Mouse (Mus musculus): ENCODE measurements at regions not wholly inside any gene's neighbourhood (a gene's known extent, or its start where the extent isn't known, plus 50 kb on each side); places are given as distances from the start of the nearest gene placed in this dataset.
"Not testable (repeated sequence)": the region's sequence is repeated elsewhere in the genome, so short reads cannot be mapped to it uniquely, and the experiment has no call there.

DNA sequence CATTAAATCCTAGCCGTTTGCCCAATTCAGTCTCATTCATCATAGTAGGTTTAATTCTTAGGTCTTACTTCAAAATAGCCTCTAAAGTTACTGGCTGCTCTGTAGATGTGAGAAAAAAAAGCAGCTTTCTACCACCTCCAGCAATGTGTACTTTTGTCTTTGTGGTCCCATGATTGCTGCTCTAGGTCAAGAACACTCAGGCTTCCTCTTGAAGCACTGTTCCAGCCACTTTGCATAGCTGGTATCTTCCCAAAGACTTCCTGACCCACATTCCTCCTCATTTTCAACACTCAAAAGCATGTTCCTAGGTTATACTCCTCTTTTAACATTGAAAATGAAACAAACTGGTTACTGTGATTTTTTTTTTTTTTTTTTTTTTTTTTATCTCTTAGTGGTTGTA, 973.2 kb downstream of the Ttll7 start:
- no peak for DNase-seq

DNA sequence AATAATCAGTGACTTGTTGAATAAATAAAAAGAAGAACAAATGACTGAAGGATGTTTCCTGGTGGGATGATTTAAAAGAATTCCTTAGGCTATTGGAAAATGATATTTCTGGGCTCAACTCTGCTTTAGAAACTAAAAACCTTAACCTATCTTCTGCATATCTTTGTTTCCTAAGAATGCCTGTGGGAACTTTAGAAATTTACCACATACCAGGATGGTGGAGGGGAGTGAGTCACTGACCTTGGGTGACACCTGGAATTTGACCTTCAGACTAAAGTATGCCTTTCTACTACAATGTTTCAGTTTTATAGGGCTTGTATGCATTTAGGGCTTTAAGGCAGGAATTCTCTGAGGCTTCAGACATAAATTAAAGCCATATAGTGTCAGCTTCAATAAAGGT, 972.3 kb downstream of the Ttll7 start:
- no peak for DNase-seq

DNA sequence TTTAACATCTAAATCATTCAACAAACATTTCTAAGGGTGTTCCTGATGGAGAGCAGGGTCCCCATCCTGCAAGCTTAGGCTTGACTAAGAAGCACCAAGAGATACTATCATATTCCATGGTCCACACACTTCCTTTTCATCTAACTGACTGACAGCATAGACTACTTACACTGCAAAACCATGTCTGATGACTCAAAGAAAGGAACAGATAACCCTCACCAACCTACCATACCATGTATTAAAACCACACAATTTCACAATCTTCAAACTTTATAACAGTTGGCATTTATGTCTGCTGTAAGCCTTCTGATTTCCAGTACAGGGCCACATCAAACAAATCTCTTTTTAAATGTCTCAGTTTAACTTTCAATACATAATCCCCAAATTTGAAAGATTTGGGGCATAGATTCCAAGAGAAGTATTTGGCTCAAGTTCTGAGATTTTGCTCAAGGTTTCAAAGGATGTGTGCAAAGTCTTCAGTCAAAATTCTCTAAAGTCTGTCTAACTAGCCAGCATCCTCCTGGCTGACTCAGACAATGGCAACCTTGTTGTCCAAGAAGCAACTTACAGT, 962.0 kb downstream of the Ttll7 start:
- no peak for DNase-seq

DNA sequence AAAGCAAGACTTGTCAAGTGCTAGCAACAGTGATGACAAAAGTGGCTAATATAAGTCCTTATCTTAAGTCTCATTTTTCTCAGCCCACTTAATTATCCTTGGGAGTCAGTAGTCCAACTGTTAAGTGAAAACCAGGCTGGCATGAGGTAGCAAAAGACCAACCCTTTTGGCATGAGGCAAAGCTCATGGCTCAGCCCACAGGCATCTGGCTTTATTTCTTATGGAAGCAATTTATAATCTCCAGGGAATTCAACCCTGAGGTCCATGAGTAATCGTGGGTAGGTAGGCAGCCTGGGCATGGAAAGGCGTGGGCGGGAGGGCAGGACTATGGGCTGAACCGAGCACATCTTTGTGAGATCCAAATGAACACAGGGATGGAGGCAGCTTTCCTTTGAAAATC, 950.4 kb downstream of the Ttll7 start:
- DNase-seq: no peak

DNA sequence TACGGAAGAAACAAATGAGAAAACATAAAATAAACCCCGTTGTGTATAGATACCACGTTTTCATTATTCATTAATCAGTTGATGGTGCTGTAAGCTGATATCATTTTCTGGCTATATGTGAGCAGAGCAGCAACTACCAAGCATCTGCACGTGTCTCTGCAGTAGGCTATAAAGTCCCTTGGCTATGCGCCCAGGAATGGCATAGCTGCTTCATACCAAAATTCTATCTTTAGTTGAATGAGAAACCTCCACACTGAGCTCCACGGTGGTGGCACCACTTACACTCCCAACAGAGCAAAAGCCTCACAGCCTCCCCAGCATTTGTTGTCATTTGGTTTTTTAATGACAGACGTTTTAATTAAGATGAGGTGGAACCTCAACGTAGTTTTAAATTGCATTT, 944.4 kb downstream of the Ttll7 start:
- DNase-seq: no peak

DNA sequence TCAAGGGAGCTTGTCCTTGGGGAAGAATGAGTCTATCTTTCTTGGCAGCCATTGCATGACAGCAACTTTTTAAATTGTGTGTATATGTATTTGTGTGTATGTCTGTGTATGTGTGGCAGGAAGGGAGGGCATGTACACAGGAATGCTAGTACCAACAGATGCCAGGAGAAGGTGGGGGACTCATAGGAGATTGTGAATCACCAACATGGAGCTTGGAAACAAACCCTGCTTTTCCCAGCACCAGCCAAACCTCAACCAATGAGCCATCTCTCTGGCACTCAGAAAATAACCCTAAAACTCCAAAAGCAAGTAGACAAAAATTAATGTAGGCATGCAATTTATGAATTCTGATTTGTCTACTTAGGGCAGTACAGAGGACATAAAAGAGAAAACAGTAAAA, 942.9 kb downstream of the Ttll7 start:
- DNase-seq: no peak

DNA sequence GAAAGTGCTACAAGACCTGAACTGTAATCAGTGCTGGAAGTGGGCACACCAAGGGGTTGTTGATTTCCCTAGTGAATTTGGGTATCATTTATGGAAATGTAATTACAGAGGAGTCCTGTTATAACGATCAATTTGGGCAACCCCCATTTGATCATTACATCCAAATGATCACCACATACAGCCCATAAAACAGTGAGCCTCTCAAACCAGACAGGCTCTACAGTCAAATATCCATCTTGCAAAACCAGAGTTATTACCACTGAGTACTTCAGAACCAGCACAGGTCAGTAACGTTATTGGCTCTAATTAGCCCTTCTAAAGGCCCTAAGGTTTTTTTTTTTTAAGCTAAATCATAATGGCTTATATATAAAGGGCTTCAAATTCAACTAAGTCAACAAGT, 934.4 kb downstream of the Ttll7 start:
- DNase-seq: no peak

DNA sequence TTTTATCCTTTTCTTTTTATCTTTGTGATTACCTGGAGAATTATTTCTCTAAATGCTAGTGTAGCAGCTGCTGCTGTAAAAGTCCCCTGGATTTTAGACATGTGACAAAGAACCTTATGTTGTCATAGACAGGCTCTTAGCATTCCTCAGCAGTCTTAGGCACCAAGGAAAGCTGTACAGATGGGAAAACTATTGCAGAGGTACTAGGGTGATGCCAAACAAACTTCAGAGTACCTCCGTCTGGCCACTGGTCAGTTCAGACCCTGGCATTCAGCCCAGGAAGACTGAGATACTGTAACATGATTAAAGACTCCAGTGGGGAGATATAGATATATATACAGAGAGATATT, 898.6 kb downstream of the Ttll7 start:
- DNase-seq: no peak

DNA sequence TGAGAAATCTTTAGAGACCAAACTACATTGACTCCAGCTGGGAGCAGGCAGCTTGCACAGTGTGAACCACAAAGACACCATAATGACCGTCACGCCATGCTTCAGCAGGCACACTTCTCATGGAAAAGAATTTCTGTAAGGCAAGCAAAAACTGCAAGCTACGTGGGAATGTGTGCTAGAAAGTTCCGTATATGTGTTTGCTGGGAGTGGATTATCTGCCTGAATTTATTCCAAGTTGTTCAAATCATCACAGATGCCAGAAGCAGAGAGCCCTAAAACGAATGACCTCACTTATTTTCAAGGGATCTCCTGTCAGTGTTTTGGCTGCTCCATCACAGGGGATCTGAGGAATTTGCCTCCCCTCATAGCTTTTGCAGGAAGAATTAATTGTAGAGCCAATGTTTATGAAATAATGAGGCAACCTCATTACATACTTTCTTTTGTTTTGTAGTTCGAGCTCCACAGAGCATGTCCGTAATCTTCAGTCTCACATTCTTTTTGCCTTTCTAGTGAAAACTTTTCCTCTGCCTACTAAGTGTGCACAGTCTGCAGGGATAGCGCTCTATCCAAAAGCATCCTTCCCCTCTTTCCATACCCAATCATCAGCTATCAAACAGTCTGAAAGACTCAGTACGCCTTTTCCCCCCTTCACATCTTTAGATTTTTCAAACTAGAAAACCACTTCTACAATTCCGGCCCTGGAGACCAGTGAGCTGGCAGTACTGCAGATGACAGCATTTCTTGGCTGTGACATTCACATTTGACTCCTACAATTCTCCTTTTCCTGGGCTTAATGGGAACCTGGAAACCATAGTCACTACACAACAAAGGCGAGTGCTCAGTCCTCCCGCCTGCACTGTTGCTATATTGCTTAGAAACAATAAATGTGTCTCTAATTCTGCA, 898.0 kb downstream of the Ttll7 start:
- DNase-seq: no peak

DNA sequence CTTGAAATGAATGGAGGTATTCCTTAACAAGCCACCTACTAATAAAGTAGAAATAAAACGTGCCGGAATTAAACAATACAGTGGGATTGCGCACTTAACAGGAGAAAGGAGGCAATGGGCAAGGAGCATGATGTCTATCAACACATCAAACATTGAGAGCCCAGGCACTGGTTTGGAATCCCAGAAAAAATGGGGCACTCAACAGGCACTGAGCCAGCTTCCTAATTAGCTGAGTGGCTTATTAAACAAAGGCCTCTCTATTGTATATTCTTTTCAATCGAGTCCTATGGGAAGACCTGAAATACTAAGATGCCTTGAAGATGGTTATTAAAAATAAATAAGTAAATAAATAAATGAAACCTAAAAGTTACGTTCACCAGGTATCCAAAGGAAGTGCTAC, 897.3 kb downstream of the Ttll7 start:
- DNase-seq: no peak

DNA sequence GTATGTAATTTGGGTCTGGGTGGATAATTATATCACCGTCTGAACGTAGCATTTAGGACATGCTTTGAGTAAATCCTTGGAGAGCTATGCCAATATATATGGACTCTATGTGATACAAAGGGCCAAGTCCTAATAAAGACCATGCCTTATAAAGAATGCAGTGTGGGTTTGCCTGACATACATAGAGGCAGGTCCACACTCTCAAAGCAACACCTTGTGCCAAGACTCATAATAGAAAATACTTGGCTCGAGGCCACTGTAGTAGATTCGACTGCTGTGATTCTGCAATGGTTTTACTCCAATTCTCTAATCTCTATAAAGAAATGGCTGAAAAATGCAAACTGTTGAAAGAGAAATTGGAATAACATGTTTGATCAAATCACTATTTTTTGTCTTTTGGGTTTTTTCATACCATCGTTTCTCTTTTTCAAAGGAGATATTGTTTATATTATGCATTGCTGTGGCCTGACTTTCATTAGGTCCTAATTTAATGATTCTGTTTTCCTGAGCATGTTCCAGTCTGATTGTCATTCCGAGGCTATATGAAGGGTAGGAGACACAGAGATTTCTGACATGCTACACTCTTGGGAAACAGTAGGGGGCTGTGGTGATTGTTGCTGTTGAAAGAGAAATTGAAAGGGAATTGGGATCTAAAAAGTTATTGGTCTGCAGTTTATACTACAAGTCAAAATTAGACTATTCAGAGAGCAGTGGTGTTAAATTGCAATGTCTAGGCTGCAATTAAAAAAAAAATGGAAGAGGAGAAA, 884.7 kb downstream of the Ttll7 start:
- no peak for DNase-seq

DNA sequence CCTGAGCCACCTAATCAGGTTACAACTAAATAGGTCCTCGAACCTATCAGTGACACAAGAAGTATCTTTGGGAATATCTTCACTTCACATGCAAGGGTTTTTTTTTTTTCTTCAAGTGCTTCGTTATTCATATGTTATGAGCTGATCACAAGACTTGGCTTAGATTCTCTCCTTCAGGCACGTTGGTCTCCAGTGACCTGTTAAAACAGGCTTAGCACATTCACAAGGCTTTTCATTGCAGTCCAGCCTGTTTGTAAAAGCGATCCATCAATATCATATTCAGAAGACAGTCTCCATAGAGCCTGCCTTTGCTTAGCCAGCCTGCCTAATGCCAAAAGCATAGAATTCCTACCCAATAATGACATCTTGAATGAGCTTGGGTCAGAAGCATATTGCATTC, 864.2 kb downstream of the Ttll7 start:
- no peak for DNase-seq

DNA sequence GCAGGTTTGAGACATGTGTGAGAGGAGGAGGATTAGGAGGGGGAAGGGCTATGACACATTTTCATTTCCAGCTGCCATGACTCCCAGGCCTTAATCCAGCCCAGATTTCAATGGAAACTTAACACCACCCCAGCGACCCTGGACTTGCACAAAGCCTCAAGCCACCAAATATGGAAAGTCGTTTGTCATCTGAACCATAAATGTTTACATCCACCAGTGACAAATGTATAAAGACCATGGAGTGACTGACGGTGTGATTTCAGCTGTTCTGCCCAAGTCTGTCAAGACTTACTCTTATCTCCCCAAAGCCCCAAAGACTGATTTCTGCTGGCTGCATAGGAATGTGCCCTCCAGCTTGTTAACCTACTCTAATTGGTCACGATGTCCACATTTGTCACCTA, 855.2 kb downstream of the Ttll7 start:
- no peak for DNase-seq

DNA sequence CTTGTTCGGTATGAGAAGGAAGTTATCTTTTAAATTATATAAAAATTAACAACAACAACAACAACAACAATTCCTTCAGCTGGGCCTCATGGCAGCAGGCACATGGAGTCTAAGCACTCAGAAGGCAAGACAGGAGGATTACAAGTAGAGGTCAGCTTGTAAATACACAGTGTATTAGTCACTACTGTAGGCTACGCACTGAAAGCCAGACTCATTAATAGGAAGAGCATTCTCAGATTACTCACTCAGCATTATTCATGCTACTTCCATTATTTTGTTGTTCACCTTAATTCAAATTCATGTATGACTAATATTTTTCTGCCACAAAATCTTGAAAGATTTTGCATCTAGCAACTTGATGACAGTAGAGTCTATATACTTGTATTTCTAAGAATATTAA, 831.6 kb downstream of the Ttll7 start:
- DNase-seq: no peak

DNA sequence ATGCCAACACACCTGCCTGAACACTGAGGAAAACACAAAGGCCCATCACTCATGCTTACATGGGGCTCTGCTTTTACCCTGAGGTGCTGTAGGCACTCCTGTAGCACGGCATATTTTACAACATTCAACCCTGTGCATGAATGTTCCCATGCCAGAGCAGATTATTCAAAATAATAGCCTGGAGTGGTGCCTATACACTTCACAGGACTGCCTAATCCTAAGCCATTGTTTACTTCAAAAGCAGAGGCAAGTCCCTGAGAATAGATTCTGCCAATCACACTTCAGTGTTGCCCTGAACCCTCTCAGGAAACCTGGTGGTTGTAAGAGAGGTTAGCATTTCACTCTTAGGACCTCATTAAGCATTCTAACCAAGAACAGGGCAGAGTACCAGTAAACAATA, 828.1 kb downstream of the Ttll7 start:
- no peak for DNase-seq

DNA sequence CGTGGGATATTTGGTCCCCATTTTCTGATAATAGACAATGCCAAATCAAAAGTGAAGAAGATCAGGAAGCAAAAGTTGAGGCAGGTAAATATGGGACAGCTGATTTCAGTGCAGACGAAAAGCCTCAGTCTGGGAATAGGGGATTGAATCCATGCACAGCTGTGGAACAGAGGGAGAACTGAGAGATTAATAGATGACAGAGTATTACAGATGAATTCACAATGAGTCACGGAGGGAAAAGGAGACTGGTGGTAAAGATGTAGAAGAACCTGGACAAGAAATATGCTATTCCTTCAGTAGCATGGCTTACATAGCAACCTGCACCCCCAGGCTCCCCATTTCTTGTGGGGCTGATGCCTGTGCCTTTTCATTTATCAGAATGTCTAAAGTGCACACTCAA, 810.4 kb downstream of the Ttll7 start:
- no peak for DNase-seq

DNA sequence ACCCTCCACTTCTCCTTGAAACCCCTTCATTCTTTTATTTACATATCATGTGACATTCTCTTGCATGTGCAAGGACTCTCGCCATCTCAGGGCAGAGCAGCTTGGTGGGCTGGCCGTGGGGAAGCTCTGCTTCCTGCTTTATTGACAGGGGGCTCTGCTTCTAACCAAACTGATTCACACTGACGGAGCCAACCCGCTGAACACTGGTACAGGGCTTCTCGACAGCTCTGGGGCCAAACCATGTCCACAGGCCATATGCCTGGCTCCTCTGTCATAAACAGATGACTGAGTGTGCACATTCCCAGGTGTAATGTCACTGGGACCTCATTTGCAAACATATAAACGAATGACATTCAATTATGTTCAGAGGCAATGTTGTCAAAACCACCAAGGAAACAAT, 800.7 kb downstream of the Ttll7 start:
- DNase-seq: no peak

DNA sequence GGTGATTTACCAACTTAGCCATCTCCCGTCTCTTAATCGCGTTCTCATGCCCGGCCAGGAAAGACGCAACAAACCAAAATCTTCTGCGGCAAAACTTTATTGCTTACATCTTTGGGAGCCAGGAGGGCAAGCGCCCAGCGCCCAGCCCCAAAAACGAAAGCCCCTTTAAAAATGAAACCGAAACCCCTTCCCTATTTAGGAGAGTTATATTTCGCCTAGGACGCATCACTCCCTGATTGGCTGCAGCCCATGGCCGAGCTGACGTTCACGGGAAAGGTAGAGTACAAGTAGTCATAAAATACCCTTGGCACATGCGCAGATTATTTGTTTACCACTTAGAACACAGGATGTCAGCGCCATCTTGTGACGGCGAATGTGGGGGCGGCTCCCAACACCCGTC, 783.3 kb downstream of the Ttll7 start:
- DNase-seq: not testable (repeated sequence)

DNA sequence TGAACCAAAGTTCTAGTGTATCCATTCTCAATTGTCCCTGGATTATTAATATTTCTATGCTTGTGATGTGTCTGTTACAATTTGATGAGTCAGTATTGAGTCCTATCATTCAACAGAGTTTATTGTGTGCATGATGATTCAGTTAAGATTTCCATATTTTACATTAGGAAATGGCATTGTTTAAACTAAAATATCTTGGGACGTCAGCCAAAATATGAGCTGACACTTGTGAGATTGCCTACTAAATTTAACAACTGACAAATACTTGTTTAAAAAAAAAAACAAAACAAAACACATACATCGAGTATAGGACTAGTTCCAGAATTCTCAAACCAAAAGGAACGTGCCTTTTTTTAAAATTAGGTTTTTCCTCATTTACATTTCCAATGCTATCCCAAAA, 779.0 kb downstream of the Ttll7 start:
- DNase-seq: no peak

DNA sequence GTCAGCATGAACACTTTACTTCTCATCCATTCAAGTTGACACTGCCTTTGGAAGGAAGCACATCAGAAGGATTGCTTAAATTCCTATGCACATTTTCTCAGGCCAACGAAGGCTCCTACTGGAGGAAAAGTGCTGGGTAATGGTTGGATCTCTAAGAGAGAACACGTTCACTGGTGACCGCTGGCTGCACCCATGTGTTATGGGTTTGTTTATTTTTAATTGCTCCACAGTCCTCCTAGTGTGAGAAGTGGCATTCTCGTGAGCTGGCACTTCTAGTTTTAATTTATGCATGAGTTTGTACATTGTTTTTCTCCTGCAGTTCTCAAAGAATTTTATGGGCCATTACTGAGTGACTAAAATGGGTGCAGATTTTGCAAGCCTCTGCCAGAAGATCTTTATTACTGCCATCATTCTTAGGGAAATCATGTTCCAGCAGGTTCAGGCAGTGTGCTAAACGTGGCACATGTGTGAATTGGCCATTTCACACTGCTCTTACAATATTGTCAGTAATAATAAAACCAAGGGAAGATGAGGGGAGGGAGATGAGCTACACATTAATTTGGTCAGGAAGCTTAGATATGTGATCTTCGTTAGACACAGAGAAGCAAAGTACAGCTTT, 731.6 kb downstream of the Ttll7 start:
- DNase-seq: no peak

DNA sequence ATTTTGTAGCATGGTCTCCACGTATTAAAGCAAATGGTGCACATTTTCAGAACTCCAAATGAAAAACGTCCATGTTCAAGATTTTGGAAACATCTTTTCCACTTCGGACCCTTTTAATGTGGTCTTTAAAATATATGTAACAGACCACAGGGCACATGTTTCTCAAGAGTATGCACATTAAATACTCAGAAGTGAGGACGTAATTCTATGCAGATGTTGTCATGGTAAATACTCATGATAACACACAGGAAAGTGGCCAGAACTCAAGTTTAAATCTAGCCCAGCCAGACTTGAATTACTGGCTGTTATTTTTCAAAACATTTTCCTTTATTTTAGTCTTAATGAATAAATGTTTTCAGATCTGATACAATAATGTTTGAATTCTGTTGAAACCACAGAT, 719.7 kb downstream of the Ttll7 start:
- DNase-seq: no peak

DNA sequence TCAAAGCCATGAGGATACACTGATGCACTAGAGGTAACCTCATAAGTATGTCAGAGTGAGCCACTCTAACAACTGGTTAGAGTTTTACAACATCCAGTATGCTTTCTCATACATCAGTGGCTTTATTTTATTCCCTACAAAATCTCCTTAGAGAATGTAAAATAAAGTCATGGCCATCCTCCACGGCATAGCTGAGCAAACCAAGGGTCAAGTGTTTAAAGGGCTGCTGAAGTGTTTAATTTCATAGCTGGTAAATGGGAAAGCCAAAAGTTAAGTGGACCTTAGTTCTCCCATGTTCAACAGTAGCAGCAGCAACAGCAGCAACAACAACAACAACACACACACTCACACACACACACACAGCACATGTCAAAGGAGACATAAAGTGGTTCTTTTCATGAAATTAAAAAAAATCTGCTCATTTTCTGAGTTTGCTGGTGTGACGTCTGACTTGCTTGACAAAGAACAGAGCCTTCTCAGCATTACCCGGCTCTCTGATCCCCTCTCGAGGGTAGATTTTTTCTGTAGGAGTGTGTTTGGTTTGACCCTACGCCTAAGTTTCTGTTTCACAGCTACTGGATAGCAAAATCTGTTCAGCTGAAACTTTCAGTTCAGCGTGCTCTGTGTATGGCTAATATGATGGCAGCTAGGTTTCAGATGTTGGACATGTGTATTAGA, 693.3 kb downstream of the Ttll7 start:
- DNase-seq: no peak

DNA sequence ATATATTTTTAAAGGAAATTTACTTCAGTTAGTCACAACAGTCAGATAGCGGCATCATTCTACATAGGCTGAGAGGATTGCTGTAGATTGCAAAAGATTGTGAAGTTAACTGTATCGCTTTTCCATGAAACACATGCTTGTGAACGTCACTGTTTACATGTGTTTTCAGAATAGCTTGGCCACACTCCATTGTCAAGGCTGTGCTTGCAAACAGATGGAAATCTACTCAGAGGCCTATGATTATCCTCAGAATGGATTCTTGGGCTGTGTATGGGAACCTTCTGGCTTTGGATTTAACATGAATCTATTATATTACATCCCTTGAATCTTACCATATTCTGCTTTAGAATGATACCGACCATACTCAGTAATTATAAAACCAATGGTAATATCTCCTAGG, 690.1 kb downstream of the Ttll7 start:
- no peak for DNase-seq

Measured in gastrocnemius, postnatal 10 days (tissue).